Mouse (Mus musculus) G1E-ER4 (cell line): ENCODE data around the gene Mat1a. TPM values are rescaled to one million over a fixed set of nuclear protein-coding genes. Genes with fewer than 3 reads are reported as not detected.

Source experiments
- GATA1 ChIP-seq: IDR thresholded peaks from one replicate; pipeline ENCODE4 v1.8.0; 2012; ENCODE audit warnings: low read length, inconsistent platforms
- polyA plus RNA-seq: library from polyadenylated mRNA; stranded (reverse); fragments of >175 nt; gene quantifications from 2 replicates; pipeline ENCODE4 v1.2.3, GENCODE M21; 2012

Gene Mat1a
- polyA plus RNA-seq, 1 experiment, result not detected

GRCm38 (mm10) chr14:41111031-41111668, 6.3 kb downstream of the Mat1a start:
- no peak for TF ChIP-seq GATA1

- TF ChIP-seq GATA1, result no peak
These were observed 8.1 kb downstream of the Mat1a start for GRCm38 (mm10) chr14:41112944-41113343.

- TF ChIP-seq GATA1, result no peak
These were observed 11.4 kb downstream of the Mat1a start for GRCm38 (mm10) chr14:41116271-41116670.

GRCm38 (mm10) chr14:41124683-41125082, 19.8 kb downstream of the Mat1a start:
- TF ChIP-seq GATA1, result no peak

- no peak for TF ChIP-seq GATA1
These were observed 23.2 kb downstream of the Mat1a start for GRCm38 (mm10) chr14:41127997-41128396.

GRCm38 (mm10) chr14:41131540-41131939, 26.7 kb downstream of the Mat1a start, which contains the start of gene Sftpa1:
Sftpa1 (plus strand) TSS chr14:41131782.
- no peak for TF ChIP-seq GATA1

GRCm38 (mm10) chr14:41137006-41137405, 32.2 kb downstream of the Mat1a start:
- no peak for TF ChIP-seq GATA1

GRCm38 (mm10) chr14:41140686-41141085, 35.9 kb downstream of the Mat1a start:
- TF ChIP-seq GATA1, result no peak

- TF ChIP-seq GATA1, result no peak
These were observed 41.2 kb downstream of the Mat1a start for GRCm38 (mm10) chr14:41146035-41146434.

GRCm38 (mm10) chr14:41146922-41147321, 42.1 kb downstream of the Mat1a start:
- TF ChIP-seq GATA1, result no peak

- no peak for TF ChIP-seq GATA1
These were observed 42.5 kb downstream of the Mat1a start for GRCm38 (mm10) chr14:41147356-41147755.

- no peak for TF ChIP-seq GATA1
These were observed 46.5 kb downstream of the Mat1a start, which contains the start of gene Mbl1 for GRCm38 (mm10) chr14:41151220-41151898. Mbl1 (plus strand) TSS chr14:41151458.

GRCm38 (mm10) chr14:41160076-41160475, 55.2 kb downstream of the Mat1a start:
- TF ChIP-seq GATA1, result no peak

GRCm38 (mm10) chr14:41160743-41161142, 55.9 kb downstream of the Mat1a start:
- no peak for TF ChIP-seq GATA1

GRCm38 (mm10) chr14:41162663-41163062, 57.8 kb downstream of the Mat1a start:
- TF ChIP-seq GATA1, result no peak

GRCm38 (mm10) chr14:41167278-41167677, 62.4 kb downstream of the Mat1a start:
- TF ChIP-seq GATA1, result no peak

- TF ChIP-seq GATA1, result no peak
These were observed 63.7 kb downstream of the Mat1a start for GRCm38 (mm10) chr14:41168567-41168966.
